Mouse (Mus musculus) adrenal gland, adult 2 months (tissue): ENCODE data around the gene Fam184b. TPM values are rescaled to one million over a fixed set of nuclear protein-coding genes. Genes with fewer than 3 reads are reported as not detected.

Experiments used
- DNase-seq: peaks from one replicate; pipeline ENCODE4 v3.0.0; 2021
- polyA plus RNA-seq: library from polyadenylated mRNA; depleted of rRNA; stranded (reverse); fragments of >200 nt; gene quantifications from 2 replicates; pipeline ENCODE4 v1.2.3, GENCODE M21; 2012; rRNA removed
- total RNA-seq, 2 experiments: library from RNA; stranded (reverse); gene quantifications; 2 replicates each; pipeline ENCODE4 v1.2.3; 2021

Fam184b gene
- total and polyA plus RNA-seq, 3 experiments: 0.17 to 0.41 TPM; not detected in 1

GRCm38 (mm10) chr5:45514599-45514998 is 124.8 kb downstream of the Fam184b start:
- no peak for DNase-seq

- DNase-seq: no peak
Measured at GRCm38 (mm10) chr5:45513511-45513910, 125.9 kb downstream of the Fam184b start.

- DNase-seq: no peak
Measured at GRCm38 (mm10) chr5:45512908-45513307, 126.5 kb downstream of the Fam184b start.

GRCm38 (mm10) chr5:45510071-45510470 is 129.3 kb downstream of the Fam184b start:
- no peak for DNase-seq

GRCm38 (mm10) chr5:45497564-45497963 is 141.8 kb downstream of the Fam184b start:
- no peak for DNase-seq

GRCm38 (mm10) chr5:45496930-45497550 is 142.4 kb downstream of the Fam184b start:
- DNase-seq: no peak

- no peak for DNase-seq
Measured at GRCm38 (mm10) chr5:45496479-45496878, 142.9 kb downstream of the Fam184b start.

GRCm38 (mm10) chr5:45496042-45496441 is 143.4 kb downstream of the Fam184b start:
- DNase-seq: no peak

- DNase-seq: no peak
Measured at GRCm38 (mm10) chr5:45495429-45495975, 143.9 kb downstream of the Fam184b start.

- DNase-seq: no peak
Measured at GRCm38 (mm10) chr5:45494093-45494755, 145.2 kb downstream of the Fam184b start.

GRCm38 (mm10) chr5:45493191-45494092 is 146.0 kb downstream of the Fam184b start, which contains the start of gene Lap3:
TSS of gene Lap3 (plus strand) at chr5:45493374.
- peak; percentile 100 for DNase-seq

- DNase-seq: no peak
Measured at GRCm38 (mm10) chr5:45491776-45492175, 147.6 kb downstream of the Fam184b start.

GRCm38 (mm10) chr5:45483654-45484053 is 155.8 kb downstream of the Fam184b start:
- DNase-seq: no peak

GRCm38 (mm10) chr5:45482607-45483006 is 156.8 kb downstream of the Fam184b start:
- DNase-seq: no peak

GRCm38 (mm10) chr5:45481125-45481524 is 158.3 kb downstream of the Fam184b start:
- DNase-seq: no peak

- DNase-seq: no peak
Measured at GRCm38 (mm10) chr5:45480066-45480465, 159.3 kb downstream of the Fam184b start.

Other genes with a start within 250 kb of the Fam184b start
- 100 to 1,000 TPM; 106 to 138 TPM for gene Qdpr, start 189.4 kb downstream of the Fam184b start, total RNA-seq
- 91.6 and 107 TPM in 2 replicates for gene Qdpr, start 189.4 kb downstream of the Fam184b start, polyA plus RNA-seq
- not detected for gene Clrn2, start 185.9 kb downstream of the Fam184b start, total RNA-seq
- gene Clrn2, start 185.9 kb downstream of the Fam184b start, polyA plus RNA-seq: not detected in 2 replicates
- gene Lap3, start 146.2 kb downstream of the Fam184b start, total RNA-seq: 10 to 100 TPM; 49.6 to 69.6 TPM
- 5.7 and 6.6 TPM in 2 replicates for gene Lap3, start 146.2 kb downstream of the Fam184b start, polyA plus RNA-seq
- gene Med28, start 119.4 kb downstream of the Fam184b start, total RNA-seq: 100 to 1,000 TPM in 1 of 2 experiments, 10 to 100 TPM in 1; 78.9 to 107 TPM
- 145 and 147 TPM in 2 replicates for gene Med28, start 119.4 kb downstream of the Fam184b start, polyA plus RNA-seq
- gene Ncapg, start 30.3 kb upstream of the Fam184b start, total RNA-seq: under 1 TPM; 0.73 to 0.98 TPM
- gene Ncapg, start 30.3 kb upstream of the Fam184b start, polyA plus RNA-seq: 0.09 and 0.10 TPM in 2 replicates
- 10 to 100 TPM; 18.8 to 20.0 TPM for gene Lcorl, start 218.0 kb upstream of the Fam184b start, total RNA-seq
- 2.6 and 2.7 TPM in 2 replicates for gene Lcorl, start 218.0 kb upstream of the Fam184b start, polyA plus RNA-seq